Mouse (Mus musculus): Measurements from ENCODE around the gene Ntrk3.

Ntrk3 gene

GRCm38 (mm10) chr7:78720989-78721816, 16.6 kb downstream of the Ntrk3 start:
- no peak for ATAC-seq (ENCODE audit: low TSS enrichment)

DNA sequence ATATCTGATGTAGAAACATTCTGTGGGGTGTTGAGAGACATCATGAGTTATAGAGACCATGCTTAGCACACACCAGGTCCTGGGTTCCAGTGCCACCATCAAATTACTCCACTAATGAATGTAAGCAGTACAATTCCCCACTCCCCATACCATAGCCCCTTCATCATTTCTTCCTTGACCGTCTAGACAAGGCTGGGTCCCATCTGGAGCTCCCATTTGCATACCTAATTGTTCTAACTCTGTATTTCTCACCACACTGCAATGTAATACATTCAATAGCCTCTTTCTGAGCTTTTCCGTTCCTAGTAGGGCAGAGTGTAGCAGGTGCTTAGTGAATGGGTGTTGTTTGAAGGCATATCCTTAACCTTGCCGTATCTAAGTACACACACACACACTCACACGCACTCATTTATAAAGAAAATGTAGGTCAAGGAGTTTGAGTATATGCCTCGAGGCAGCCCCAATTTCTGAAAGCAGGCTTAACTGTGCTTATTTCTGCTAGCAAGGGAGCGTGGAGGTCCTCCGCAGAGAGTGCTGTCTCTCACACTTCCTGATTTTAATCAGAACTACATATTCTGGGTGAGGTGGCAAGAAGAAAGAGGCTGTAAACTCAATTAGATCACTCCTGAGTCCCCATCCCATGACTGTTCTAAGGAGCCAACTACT, 17.9 kb downstream of the Ntrk3 start:
- ATAC-seq (ENCODE audit: low TSS enrichment): no peak

- ATAC-seq (ENCODE audit: low TSS enrichment): peak; percentile 14; the same call in 1 of the 2 replicates
Observed at GRCm38 (mm10) chr7:78719117-78719516, 18.7 kb downstream of the Ntrk3 start.

GRCm38 (mm10) chr7:78718191-78718609, 19.6 kb downstream of the Ntrk3 start:
- peak; percentile 83 for ATAC-seq (ENCODE audit: low TSS enrichment)

DNA sequence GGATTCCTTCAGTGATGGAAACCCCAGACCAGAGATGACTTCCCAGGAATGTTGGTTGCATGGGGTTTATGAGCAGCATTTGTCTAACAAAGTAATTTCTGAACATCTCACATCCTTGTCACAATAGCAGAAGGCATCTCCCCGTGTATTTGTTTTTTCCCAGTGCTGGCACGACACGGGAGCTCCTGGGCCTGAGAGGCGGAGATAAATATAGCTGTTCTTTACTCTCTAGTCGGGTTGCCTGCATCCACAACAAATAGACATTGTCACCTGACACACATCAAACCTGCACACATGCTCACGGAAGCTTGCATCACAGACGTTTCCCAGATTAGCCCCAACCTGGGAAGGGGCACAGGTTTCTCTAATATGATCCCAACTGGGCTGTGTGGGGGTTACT, 30.1 kb downstream of the Ntrk3 start:
- ATAC-seq (ENCODE audit: low TSS enrichment): peak; percentile 64

DNA sequence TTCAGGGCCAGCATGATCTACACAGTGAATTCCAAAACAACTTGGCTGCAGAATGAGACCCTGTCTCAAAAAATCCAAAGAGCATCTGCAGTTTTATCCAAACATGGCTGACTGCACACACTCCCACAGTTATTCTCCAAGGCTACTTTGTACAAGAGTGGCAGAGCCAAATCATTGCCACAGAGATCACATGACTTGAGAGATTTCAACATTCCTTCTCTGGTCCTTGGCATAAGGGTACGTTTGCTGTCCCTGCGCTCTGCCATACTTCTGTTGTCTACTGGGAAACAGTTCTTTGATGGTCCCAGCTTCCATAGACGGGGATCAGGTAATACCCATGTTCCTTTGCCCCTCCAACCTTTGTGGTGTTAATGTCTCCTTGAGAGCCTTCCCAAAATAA, 30.7 kb downstream of the Ntrk3 start:
- no peak for ATAC-seq (ENCODE audit: low TSS enrichment)

DNA sequence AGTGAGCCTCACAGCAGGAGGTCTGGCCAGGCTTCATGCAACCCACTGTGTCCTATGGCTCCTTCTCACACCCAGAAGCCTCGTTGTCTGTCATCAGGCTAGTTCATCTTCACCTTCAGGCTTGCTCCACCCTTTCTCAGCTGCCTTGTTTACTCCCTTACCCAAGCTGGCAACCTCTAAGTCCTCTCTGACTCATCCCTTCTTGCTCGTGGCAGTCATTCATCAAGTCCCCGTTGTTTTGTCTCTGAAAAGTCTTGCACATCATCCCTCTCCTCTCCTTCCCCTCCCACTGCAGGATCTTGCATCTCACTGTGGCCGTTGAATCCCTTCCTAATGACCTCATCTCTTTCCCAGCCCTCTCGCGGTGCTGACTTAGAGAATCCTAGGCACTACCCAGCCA, 35.1 kb downstream of the Ntrk3 start:
- no peak for ATAC-seq (ENCODE audit: low TSS enrichment)

GRCm38 (mm10) chr7:78695200-78695599, 42.6 kb downstream of the Ntrk3 start:
- no peak for ATAC-seq (ENCODE audit: low TSS enrichment)

GRCm38 (mm10) chr7:78693148-78693547, 44.7 kb downstream of the Ntrk3 start:
- no peak for ATAC-seq (ENCODE audit: low TSS enrichment)

- peak; percentile 98 for ATAC-seq (ENCODE audit: low TSS enrichment)
Observed at GRCm38 (mm10) chr7:78690956-78691355, 46.9 kb downstream of the Ntrk3 start.

DNA sequence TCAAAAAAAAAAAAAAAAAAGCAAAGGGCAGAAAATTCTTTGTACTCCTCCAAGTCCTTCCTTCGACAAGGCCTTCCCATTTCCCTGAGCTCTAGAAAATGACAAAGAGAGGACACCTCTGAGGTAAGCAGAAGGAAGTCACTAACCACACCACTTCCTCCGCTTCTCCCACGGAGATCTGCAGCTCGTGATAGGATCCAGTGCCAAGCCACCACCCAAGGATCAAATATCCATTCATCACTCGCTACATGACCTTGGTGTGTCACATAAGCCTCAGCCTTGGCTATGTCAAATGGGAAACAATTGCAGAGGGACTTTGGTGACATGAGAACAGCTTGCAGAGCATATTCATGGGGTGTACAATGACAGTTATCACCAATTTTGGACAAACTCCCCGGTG, 52.9 kb downstream of the Ntrk3 start:
- ATAC-seq (ENCODE audit: low TSS enrichment): no peak

DNA sequence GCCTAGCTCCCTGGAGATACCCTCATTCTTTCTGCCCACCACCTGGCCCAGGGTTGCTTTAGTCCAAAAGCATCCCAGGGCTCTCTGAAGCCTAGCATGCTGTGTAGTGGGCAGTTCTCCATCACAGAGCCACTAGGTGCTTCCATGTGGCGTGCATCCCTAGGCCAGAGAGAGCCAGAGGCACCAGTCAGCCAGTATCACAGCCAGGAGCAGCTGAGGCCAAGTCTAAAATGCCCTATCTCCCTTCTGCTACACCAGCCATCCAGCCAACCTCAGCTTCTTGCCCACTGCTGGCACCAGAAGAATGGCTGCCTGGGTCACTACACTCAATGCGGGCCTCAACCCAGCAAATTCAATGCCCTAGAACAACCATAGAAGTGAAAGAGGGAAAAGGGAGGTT, 56.9 kb downstream of the Ntrk3 start:
- ATAC-seq (ENCODE audit: low TSS enrichment): no peak

DNA sequence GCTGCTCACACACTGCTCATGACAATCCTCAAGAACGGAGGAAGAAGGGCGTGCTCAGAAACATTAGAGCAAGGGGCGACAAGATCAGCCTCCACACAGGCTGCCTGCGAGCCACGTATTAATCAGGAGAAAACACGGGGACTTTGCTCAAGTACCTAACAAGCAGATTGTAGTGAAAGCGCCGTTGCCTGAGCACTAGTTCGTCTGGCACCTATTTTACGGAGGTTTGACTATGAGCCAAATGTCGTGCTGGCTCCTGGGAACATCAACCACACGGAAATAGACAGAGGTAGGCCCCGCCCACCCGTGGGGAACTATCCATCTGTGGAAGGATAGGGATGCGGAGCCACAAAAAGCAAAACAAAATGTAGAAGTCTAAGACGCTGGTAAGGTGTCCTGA, 68.4 kb downstream of the Ntrk3 start:
- peak; percentile 60 for ATAC-seq (ENCODE audit: low TSS enrichment)

DNA sequence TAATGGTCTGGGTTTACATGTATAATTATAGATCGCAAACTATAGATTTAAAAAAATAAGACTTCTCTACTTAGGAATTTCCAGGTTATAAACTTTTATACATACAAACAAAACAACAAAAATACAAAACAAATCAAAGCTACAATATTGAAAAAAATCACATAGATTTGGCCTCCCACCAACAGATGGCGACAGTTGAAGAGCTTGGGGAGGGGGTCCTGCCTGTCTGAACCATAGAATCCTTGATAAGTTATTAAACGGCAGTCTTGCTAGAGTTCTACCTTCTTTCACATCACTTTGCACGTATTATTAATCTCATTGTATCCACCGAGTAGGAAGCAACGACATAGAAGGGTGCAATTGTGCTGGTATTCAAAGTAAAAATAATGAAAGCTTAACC, 68.9 kb downstream of the Ntrk3 start:
- ATAC-seq (ENCODE audit: low TSS enrichment): no peak

DNA sequence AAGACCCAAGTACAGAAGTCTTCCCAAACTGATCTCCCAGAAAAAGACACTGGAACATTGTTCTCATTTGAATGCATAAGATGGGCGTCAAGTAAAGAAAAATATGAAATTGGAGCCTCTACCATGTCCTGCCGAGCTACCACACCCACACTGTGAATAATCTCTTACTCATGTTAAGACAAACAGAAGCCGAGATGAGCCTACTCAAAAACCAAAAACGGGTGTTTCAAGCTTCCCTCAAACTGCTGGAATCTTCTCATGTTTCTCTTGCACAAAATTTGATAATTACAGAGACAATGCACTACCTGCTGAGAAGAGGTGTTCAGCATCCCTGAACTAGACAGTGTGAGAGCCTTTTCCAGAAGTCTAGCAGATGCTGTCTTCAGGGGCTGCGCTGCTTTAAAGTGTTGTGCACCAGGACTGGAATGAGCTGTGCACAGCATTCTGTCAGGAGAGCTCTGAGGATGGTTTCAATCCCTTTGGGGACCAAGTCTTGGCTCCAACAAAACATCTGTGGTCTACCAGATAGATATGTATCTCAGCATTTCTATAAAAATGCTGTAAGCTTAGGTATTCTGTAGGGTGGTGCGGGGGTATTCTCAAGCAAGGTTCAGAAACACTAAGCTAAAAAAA, 69.7 kb downstream of the Ntrk3 start:
- ATAC-seq (ENCODE audit: low TSS enrichment): peak; percentile 91

GRCm38 (mm10) chr7:78660832-78661231, 77.0 kb downstream of the Ntrk3 start:
- ATAC-seq (ENCODE audit: low TSS enrichment): peak; percentile 95

DNA sequence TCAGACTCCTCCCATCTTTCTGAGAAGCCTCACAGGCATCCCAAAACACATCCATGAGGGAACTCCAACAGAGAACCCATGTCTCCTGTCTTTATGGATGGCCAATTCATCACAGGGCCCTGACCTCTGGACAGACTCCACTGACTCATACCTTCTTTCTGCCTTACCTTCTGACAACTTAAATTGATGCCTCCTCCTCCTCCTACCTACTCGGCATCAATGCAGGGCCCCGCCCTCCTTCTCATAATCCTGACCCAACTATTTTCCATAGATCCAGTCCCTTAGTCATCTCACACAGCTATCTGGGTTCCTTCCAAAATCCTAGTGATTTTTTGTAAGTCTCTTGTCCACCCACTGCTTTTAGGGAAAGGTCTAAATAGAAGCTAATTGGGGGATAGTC, 78.0 kb downstream of the Ntrk3 start:
- no peak for ATAC-seq (ENCODE audit: low TSS enrichment)

DNA sequence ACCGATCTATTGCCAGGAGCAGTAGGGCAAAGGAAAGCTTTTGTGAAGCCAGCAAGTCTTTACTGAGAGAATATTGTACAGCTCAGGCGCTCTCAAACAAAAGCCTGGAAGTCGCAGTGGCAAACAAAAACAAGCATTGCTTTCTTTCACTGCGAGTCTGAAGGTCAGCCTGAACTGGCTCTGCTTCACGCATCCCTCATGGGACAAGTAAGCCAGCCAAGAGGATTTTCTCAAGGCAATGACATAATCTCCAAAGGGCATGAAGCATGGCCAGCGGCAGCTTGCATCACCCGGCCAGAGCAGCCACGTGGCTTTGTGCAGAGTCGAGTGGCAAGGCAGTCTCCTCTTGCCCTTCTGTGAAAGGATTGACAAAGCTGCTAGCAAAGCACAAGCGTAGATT, 79.8 kb downstream of the Ntrk3 start:
- ATAC-seq (ENCODE audit: low TSS enrichment): no peak

DNA sequence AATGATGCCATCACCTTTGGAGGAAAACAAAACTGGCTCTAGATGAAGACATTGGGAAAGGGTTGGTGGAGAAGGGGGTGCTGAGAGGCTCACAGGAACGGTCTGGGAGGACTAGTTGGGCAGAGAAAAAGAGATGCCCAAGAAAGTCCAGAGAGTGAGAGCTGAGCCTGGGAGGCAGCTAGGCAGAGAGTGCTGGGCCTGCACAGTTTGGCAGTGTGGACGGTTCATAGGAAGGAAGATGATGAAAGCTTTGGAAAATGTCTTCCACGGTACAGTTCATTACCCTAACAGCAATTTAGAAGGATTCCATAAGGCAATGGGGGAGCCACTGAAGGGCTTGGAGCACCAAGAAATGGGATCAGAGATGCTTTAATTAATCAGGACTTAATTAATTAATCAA, 81.6 kb downstream of the Ntrk3 start:
- no peak for ATAC-seq (ENCODE audit: low TSS enrichment)

DNA sequence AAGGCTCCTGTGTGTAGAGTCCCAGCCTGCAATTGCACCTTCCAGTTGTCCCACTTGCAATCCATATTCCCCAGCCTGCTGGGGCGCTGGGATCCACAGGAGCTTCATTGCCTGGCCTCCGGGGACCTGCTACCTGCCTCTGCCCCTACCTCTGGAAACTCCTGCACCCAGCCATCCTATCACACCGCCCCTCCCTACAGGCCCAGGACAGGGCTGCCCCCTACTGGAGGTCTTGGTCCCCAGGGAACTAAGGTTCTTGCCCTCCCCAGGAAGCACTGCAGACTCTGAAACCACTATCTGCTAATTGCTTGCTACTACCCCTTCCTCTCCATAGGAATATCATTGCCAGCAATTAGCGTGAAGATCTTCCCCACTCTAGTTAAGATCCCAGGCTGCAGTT, 84.1 kb downstream of the Ntrk3 start:
- no peak for ATAC-seq (ENCODE audit: low TSS enrichment)

DNA sequence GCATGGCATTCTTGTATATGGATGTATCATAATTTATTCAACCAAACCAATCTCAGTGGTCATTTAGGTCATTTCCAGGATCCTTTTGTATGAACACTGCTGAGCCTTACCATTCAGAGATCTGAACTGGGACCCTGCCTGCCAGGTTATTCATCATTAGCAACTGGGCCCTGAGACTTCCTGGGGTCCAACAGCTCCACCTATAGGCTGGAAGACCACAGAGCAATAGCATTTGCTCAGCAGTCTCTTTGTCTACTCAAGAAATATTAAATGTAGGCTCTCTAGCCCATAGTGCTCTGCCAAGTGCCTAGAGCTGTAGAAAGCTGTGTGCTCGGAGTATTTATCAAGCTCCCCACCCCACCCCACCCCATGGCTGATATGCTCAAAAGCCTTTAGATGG, 85.5 kb downstream of the Ntrk3 start:
- no peak for ATAC-seq (ENCODE audit: low TSS enrichment)

DNA sequence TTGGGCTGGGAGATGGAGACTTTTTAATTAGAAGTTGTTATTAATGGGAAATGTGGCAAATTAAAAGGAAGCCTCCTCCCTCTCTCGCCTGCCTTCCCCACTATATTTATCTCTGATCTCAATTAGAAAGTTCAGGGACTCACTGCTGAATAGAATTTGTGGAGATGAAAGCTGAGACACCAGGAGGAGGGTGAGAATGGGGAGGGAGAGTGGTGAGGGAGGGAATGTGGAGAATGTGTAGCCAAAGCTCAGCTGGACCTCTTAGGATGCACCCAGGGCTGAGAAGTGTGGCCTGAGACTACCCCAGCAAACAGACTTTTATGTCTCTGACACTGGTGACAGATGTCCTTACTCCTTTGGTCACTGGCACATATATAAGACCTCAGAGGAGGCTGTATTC, 86.3 kb downstream of the Ntrk3 start:
- no peak for ATAC-seq (ENCODE audit: low TSS enrichment)

DNA sequence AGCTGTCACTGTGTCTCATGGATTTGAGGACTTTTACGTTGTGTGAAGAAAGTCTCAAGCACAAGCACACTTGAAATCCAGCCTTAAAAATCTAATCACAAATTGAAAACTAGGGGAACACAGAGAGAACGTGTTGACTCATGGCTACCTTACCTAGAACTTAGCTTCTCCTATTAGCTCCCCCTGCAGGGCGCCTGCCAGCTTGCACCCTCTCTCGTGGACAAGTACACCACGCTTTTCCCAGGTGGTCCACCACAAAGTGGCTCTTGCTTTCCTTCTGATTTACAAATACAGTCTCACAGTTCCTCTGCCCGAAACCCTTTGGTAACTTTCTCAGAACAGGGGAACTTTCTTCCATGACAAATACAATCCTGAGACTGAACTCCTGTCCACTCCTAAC, 94.1 kb downstream of the Ntrk3 start:
- ATAC-seq (ENCODE audit: low TSS enrichment): no peak
